Mouse (Mus musculus) lung, postnatal 0 days (tissue): ENCODE data around the gene Npnt. TPM values are rescaled to one million over a fixed set of nuclear protein-coding genes. Genes with fewer than 3 reads are reported as not detected.

Experiments
- ATAC-seq: fragments of 200-750 bp; cut with Nextera tagmentation; 2 replicates; pipeline ENCODE4 v1.8.0; 2017; ENCODE audit warnings: moderate library complexity
- DNase-seq: peaks from one replicate; pipeline ENCODE4 v3.0.0-alpha.2; 2016; ENCODE audit warnings: low spot score
- H3K27ac ChIP-seq: fragments of 300-500 bp; sonication (generic); 2 replicates; pipeline ENCODE4 v1.5.1; 2014; ENCODE audit warnings: antibody characterized with exemption, mild to moderate bottlenecking, low read length, mixed read lengths
- H3K27me3 ChIP-seq: fragments of 300-500 bp; sonication (generic); replicated peaks from 2 replicates; pipeline ENCODE4 v1.6.1; 2014; ENCODE audit warnings: low read length, mixed read lengths; ENCODE audit not compliant: insufficient read depth
- H3K36me3 ChIP-seq: fragments of 300-500 bp; sonication (generic); 2 replicates; pipeline ENCODE4 v1.6.1; 2014; ENCODE audit warnings: low read length, mixed read lengths; ENCODE audit not compliant: insufficient read depth
- H3K4me1 ChIP-seq: fragments of 300-500 bp; sonication (generic); 2 replicates; pipeline ENCODE4 v1.6.1; 2014; ENCODE audit warnings: antibody characterized with exemption, low read depth, low read length, mixed read lengths; ENCODE audit not compliant: insufficient read depth
- H3K4me2 ChIP-seq: fragments of 300-500 bp; sonication (generic); replicated peaks from 2 replicates; pipeline ENCODE4 v1.6.1; 2014; ENCODE audit warnings: low read depth, mild to moderate bottlenecking, low read length, moderate library complexity, mixed read lengths
- H3K4me3 ChIP-seq: fragments of 300-500 bp; sonication (generic); 2 replicates; pipeline ENCODE4 v1.5.1; 2014; ENCODE audit warnings: low read depth, low read length
- H3K9ac ChIP-seq: fragments of 300-500 bp; sonication (generic); replicated peaks from 2 replicates; pipeline ENCODE4 v1.6.1; 2014; ENCODE audit warnings: low read depth, mild to moderate bottlenecking
- H3K9me3 ChIP-seq: fragments of 300-500 bp; sonication (generic); 2 replicates; pipeline ENCODE4 v1.6.1; 2016; ENCODE audit warnings: low read length, mixed read lengths
- CTCF ChIP-seq: IDR thresholded peaks from 2 replicates; pipeline ENCODE4 v1.5.1; 2016; ENCODE audit warnings: antibody characterized with exemption, mild to moderate bottlenecking
- EP300 ChIP-seq: IDR thresholded peaks from 2 replicates; pipeline ENCODE4 v1.6.1; 2016; ENCODE audit warnings: antibody characterized with exemption, mild to moderate bottlenecking, control low read depth
- WGBS: fragments of 180-500 bp; shearing (Covaris S2); extraction: QIAGEN DNeasy Blood & Tissue Kit; methylation state at CpG from one replicate; pipeline ENCODE4 v1.1.7; 2014; 5-methylcytosine and 5-hydroxymethylcytosine counted together
- polyA plus RNA-seq: library from polyadenylated mRNA; unstranded; fragments of >200 nt; fragmentation: Nextera tagmentation; extraction: Ambion mirVana; gene quantifications from 2 replicates; pipeline ENCODE4 v1.2.1, GENCODE M21; 2015

Gene Npnt
- polyA plus RNA-seq, 1 experiment from 2014 or later = 352 TPM

- ATAC-seq (peak; percentile 56), DNase-seq (peak; percentile 55)
- H3K36me3 ChIP-seq = no peaks in the 10 kb centered on the region
- H3K4me3 ChIP-seq = no peak overlapping the region
- 50% methylated on average over 9 of the region's 9 CpGs for WGBS
- peaks cover 13% of the 10 kb centered on the region; the same call in 1 of the 2 replicates for H3K4me1 ChIP-seq
- no peak overlapping the region for H3K4me2 ChIP-seq
- H3K27ac ChIP-seq = no peak overlapping the region
- peak; percentile 61; the same call in 1 of the 2 replicates for TF ChIP-seq EP300
- no peak for TF ChIP-seq CTCF
- H3K9ac ChIP-seq = no peak overlapping the region
- H3K27me3 ChIP-seq = no peaks in the 10 kb centered on the region
- H3K9me3 ChIP-seq = no peaks in the 10 kb centered on the region
Observed at GRCm38 (mm10) chr3:132928186-132928585, 21.9 kb downstream of the Npnt start.

GRCm38 (mm10) chr3:132919798-132920197, 30.3 kb downstream of the Npnt start:
- WGBS = 92% methylated on average over 3 of the region's 3 CpGs
- Histone ChIP-seq H3K4me1 (no peaks in the 10 kb centered on the region), H3K4me3 (no peak overlapping the region), H3K36me3 (no peaks in the 10 kb centered on the region), H3K27me3 (no peaks in the 10 kb centered on the region), H3K9ac (no peak overlapping the region), H3K9me3 (no peaks in the 10 kb centered on the region), H3K4me2 (no peak overlapping the region), H3K27ac (no peak overlapping the region)
- ATAC-seq = no peak
- TF ChIP-seq EP300 (no peak), CTCF (no peak)
- DNase-seq = no peak

GRCm38 (mm10) chr3:132919240-132919639, 30.9 kb downstream of the Npnt start:
- Histone ChIP-seq H3K27me3 (no peaks in the 10 kb centered on the region), H3K9me3 (no peaks in the 10 kb centered on the region), H3K36me3 (no peaks in the 10 kb centered on the region), H3K4me2 (no peak overlapping the region), H3K9ac (no peak overlapping the region), H3K4me1 (no peaks in the 10 kb centered on the region), H3K4me3 (no peak overlapping the region), H3K27ac (no peak overlapping the region)
- no peak for TF ChIP-seq EP300
- TF ChIP-seq CTCF = no peak
- no peak for DNase-seq
- ATAC-seq = no peak
- 86% methylated on average over 11 of the region's 11 CpGs for WGBS

- no peaks in the 10 kb centered on the region for H3K4me1 ChIP-seq
- no peaks in the 10 kb centered on the region for H3K36me3 ChIP-seq
- H3K27ac ChIP-seq = no peak overlapping the region
- DNase-seq (no peak), ATAC-seq (no peak)
- H3K27me3 ChIP-seq = no peaks in the 10 kb centered on the region
- 74% methylated on average over 9 of the region's 9 CpGs for WGBS
- no peak overlapping the region for H3K4me2 ChIP-seq
- H3K4me3 ChIP-seq = no peak overlapping the region
- H3K9me3 ChIP-seq = no peaks in the 10 kb centered on the region
- TF ChIP-seq CTCF = no peak
- TF ChIP-seq EP300 = no peak
- H3K9ac ChIP-seq = no peak overlapping the region
Observed at GRCm38 (mm10) chr3:132917356-132918090, 32.6 kb downstream of the Npnt start.

GRCm38 (mm10) chr3:132915661-132916060, 34.4 kb downstream of the Npnt start:
- H3K27me3 ChIP-seq = no peaks in the 10 kb centered on the region
- no peak overlapping the region for H3K4me3 ChIP-seq
- WGBS = 75% methylated on average over 9 of the region's 9 CpGs
- no peak overlapping the region for H3K27ac ChIP-seq
- no peaks in the 10 kb centered on the region for H3K4me1 ChIP-seq
- H3K4me2 ChIP-seq = no peak overlapping the region
- H3K36me3 ChIP-seq = no peaks in the 10 kb centered on the region
- no peak overlapping the region for H3K9ac ChIP-seq
- no peaks in the 10 kb centered on the region for H3K9me3 ChIP-seq
- no peak for DNase-seq
- no peak for ATAC-seq
- TF ChIP-seq EP300 = no peak
- TF ChIP-seq CTCF = no peak

- Histone ChIP-seq H3K9ac (no peak overlapping the region), H3K27ac (no peak overlapping the region), H3K9me3 (no peaks in the 10 kb centered on the region), H3K27me3 (no peaks in the 10 kb centered on the region), H3K4me2 (no peak overlapping the region), H3K4me1 (no peaks in the 10 kb centered on the region; the same call in 1 of the 2 replicates), H3K4me3 (no peak overlapping the region), H3K36me3 (peaks cover 5% of the 10 kb centered on the region; the same call in 1 of the 2 replicates)
- 75% methylated on average over 2 of the region's 2 CpGs for WGBS
- DNase-seq (no peak), ATAC-seq (no peak)
- TF ChIP-seq CTCF = no peak
- no peak for TF ChIP-seq EP300
Observed at GRCm38 (mm10) chr3:132912420-132912819, 37.7 kb downstream of the Npnt start.
